Mouse (Mus musculus): ENCODE measurements at regions not wholly inside any gene's neighbourhood (a gene's known extent, or its start where the extent isn't known, plus 50 kb on each side); places are given as distances from the start of the nearest gene placed in this dataset.
"Not testable (repeated sequence)": the region's sequence is repeated elsewhere in the genome, so short reads cannot be mapped to it uniquely, and the experiment has no call there.

DNA sequence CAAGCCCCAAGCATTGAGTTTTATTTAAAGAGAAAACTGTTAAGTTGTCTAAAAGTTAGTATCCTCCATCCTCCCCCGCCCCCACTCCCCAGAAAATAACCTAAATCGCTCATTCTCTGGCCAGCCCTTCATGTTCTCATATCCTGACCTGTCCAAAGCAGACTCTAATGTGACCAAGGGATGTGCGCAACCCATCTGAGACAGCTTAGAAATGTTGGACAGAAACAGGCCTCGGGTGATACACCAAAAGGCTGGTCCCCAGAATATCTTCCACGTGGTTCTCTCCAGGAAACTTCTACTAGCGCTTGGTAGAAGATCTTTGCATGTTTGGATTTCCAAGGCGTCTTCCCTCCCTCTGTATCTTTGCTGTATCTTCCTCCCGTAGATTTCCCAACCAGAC is 482.8 kb downstream of the Tns1 start:
- no peak for DNase-seq

DNA sequence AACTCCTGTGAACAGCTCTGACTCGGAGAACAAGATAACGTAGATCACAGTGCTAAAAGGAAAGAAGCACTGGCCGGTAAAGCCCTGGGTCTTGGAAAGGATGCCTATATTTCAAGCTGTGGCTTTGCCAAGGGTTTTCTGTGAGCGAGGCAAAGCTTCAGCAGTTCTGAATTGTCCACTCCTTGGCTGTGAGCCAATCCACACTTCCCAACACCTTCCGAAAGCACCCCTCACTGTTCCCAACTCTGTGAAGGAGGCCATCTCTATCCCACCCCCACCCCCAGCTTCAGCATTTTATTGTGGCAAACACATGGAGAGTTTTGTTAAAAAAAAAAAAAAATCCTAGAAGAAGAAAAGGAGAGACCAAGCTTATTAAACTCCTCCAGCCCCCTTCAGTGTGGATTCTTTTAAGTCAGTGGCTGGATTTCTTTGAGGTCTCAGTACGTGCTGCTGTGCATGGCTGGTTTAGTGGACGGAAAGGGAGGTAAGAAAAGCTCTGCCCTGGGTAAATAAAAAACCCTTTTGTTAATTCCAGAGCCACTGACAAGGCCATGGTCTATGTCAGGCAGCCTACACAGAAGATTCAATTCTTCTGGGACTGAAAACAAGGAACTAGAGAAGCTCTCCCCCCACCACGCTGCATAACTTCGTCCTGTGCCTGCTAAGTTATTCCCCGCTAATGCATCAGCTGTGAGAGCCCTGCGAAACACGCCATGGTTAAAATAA is 483.4 kb downstream of the Tns1 start:
- DNase-seq = no peak

DNA sequence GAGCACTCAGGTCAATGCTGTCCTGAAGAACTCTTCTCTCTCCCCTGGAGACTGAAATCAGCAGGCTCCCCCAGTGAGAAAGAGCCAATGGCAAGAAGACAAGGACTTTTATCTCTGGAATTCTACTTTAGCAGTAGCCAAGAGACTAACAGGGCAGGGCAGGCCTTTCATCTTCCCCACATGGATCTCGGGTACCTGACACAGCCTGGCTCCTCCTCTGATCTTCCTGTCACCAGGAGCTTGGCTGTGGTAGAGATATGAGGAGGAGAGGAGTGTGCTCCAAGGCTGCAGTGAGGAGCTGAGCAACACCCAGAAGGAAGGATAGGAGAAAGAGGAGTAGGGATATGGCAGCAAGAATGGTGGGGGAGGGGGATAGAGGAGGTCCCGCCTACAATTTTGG is 488.5 kb downstream of the Tns1 start:
- DNase-seq = no peak

DNA sequence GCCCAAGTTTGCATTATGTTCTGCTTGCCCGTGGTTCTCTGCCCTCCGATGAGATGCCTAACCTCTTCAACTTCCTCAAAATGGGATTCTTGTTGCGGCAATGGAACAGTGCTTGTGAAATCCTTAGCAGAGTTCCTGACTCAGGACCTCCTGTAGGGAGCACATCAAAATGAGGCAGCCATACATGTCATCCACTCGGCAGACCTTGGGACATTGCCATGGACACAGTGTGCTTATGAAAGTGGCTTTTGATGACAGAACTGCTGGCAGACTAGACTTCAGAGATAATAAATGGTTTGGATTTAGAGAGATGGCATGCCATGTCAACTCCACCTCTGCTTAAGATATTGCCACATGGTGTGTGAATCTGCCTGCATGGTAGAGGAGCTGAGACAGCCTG is 489.4 kb downstream of the Tns1 start:
- no peak for DNase-seq

DNA sequence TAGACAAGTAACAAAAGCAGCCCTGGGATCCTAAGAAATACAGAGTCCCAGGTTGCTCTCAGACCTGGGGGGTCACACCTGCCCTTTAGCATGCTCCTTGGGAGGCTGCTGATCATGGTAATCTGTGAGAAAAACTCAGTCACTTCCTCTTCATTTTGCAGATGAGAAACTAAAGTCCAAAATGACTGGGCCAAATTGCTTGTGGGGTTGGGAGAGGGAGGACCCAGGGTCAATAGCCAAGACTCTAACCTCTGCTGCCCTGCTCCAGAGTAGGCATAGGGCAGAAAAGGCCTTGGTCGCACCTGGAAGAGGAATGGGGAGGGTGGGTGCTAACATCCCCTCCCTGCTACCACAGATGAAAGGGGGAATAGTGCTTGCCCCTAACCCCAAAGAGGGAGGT is 491.2 kb downstream of the Tns1 start:
- DNase-seq = no peak

DNA sequence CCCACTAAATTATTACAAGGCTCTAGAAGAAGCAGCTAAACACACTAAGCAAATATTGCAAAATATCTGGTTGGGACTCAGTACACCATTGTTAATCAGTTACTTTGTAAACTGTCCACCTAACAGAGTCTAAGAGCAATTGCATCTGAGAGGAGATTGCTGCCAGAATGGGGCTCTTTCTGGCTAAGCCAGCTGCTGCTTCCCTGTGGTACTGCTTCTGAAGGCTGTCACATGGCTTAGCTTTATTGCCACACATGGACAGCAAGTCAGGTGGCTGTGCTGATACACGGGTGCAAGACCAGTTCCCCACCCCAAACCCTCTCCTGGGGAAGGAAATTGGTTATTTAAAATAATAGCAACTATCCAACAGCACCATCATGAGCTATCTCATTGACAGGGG is 493.9 kb downstream of the Tns1 start:
- DNase-seq = no peak

DNA sequence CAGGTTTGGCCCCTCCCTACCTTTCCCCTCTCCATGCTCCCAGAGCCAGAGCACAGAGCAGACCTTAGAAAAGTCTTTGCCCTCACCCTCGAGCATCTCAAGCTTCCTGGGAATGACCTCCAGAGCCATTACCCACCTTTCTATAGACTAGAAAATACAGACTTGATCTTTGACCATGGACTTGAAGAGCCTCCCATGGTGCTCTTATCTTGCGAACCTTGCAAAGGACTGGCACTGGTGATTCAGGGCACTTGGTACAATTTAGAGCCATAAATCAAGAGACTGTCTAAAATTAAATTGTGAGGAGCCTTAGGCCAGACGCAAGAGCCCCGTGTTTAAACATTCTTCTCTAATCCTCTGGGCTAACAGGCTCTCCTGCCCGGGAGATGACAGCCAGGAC is 498.9 kb downstream of the Tns1 start:
- no peak for DNase-seq

DNA sequence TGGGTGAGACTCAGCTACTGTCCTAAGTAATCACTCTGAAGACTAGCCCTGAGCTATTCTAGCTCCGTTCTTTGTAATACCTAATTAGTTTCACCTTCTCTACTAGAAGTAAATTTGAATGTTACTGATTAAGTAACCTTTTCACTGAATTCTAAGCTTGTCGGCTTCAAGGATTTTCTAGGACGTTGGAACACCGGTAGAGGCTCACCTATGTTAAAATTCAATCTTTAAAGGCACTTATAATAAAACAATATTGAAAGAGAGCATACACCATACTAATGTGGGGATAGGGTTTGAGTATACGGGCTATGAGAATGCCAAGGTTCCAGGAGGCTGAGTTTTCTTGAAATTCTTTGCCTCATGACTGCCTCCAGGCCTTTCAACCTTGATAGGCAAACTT is 503.1 kb downstream of the Tns1 start:
- not testable (repeated sequence) for DNase-seq

DNA sequence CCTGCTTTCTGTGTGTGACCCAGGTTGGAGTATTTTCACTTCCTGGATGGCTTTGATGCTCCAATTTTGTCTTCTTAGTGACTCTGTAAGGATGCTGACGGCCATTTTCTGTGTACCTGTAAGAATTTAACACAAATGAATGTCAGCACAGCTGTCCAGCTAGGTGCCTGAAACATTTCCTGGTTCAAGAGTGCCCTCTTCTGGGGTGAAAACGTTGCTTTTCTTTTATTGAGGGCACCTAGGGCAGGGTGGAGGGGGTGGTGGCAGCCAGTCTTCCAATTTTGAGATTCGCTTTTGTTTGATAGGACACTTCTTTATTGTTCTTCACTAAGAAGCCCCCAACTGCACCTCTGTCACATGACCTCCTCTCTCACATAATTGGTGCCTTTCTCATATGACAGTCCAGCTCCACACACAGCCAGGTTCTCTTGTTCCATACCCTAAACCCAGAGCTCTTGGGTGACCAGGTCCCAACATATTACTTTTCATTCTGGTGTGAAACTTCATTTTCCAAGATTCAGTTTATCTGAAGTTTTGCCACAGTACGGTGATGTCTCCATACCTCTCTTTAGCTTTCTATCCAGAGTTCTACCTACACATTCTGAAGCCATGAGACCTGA is 505.6 kb downstream of the Tns1 start:
- DNase-seq = no peak

DNA sequence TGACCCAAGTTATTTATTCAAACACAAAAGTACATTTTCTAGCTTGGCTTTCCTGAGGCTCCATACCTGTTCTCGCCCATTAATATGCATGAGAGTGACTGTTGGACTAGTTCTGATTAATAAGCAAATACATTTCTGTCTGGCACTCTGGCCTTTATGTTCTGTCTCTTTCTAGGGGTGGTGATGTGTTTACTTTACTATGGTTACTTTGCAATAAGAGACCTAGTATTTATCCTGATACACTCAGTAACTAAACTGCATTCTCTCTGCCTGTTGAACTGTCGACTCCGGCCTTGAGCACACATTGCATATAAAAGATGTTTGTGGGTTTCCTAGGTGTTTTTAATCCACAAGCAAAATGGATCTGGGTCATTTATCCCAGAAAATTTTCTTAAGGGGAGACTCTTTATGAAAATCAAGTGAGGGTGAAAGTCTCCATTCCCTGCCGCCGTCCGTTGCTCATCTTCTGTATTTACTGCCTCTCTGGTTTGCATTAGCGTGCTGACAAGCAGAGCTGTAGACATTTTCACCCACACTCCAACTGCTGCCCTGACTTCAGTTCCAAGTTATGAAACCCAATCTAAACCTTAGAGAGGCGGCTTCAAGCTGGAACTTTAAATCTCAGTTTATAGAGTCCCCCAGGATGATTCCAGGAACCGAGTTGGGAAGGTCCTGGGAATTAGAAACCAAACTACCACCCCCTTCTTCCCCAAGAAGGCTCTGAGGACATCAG is 530.4 kb downstream of the Tns1 start:
- no peak for DNase-seq

DNA sequence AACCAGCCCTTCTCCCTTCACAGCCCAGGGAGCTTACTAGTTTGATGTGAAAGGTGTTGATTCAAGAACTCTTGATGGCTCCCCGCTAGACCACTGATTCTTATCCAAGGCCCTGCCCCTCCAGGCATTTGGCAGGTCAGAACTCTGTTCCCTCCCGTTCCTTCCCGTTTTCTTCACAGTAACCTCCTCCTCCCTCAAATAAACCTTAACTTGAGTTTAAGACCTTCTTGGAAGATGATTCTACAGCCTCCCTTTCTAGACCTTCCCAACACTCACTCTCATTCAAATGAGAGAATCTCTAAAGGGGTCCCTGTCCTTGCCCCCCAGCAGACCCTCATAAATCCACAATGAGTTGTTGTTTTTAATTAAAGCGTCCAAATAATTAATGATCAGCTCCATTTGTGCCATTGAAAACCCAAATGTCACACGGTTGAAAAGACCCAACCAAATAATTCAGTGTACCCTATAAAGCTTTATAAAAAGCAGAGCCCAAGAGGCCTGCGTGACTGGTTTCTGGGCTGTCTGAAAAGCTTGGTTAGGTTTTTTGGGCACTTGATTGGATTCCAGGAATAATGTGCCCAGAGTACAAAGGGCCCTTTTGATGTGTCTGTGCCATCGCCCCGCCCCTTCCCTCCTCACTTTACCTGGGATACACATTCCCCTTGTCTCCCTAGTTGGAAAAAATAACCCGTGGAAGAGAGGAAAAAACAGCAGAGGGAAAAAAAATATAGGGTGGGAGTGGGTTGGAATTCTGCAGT is 532.7 kb downstream of the Tns1 start:
- no peak for DNase-seq

DNA sequence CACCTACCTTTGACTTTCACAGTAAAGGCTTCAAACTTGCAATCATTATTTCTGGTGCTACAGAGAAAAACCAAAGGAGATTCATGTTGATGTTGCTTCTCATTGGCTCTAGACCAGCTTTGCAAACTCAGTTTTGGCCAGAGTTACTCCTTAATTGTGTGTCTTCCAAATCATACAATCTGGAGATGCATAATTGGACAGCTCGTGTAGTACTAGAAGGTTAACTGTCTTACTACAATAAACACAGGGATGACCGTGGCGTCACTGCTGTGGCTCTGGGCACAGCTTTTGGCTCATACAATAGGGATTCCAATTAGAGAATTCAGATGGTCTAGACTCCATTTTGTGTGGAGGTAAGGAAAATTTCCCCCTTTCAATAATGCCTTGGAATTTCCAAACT is 544.6 kb downstream of the Tns1 start:
- no peak for DNase-seq

DNA sequence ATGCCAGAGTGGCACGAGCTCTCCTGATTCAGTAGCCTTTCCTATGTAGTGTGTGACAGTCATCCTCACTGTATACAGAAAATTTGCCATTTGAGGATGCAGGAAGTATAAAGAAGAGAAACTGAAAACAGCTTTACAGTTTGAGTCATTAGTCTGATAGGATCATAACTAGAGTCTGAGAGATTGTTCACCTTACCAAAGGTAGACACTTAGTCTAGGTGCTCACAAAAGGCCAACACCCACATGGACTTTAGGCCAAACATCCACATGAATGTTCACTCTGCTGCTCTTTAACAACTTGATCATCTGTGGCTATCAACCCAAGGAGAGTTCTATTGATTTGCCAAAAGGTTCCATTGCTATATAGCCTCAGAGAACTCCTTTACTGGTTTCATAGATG is 547.2 kb downstream of the Tns1 start:
- DNase-seq = no peak

DNA sequence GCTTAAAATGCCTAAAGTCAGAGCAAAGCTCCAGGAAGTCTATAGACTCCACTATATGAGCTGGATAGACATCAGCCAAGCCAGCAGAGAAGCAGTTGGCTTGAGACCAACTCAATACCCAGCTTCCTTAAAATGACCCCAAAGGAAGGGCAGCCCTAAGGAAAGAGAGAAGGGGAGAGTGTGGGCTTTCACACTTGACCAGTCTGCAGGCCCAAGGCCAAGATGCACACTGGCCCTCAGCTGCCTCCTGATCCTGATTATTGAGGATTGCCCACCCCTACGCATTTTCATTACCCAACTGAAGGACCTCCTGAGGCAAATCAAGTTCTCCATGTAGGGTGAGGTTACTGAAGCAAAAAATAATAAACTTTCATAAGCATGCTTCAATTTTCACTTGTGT is 548.6 kb downstream of the Tns1 start:
- DNase-seq = no peak

DNA sequence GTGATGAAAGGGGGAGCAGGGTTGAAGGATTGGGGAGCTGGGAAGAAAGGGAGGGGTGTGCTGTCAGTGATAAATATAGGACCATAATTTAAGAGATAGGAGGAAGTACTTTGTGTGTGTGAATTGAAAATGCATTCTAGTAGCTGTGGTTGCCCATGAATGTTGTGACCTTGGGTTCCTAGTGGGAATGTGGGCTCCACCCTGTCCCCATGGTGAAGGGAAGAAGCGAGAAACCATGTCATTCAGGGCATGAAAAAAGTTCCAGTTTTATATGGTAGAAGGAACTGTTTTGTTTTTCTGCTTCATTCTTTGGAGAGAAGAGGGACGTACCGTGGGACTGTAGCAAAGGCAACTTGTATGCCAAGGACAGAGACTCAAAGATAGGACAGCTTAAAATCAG is 553.3 kb downstream of the Tns1 start:
- no peak for DNase-seq

DNA sequence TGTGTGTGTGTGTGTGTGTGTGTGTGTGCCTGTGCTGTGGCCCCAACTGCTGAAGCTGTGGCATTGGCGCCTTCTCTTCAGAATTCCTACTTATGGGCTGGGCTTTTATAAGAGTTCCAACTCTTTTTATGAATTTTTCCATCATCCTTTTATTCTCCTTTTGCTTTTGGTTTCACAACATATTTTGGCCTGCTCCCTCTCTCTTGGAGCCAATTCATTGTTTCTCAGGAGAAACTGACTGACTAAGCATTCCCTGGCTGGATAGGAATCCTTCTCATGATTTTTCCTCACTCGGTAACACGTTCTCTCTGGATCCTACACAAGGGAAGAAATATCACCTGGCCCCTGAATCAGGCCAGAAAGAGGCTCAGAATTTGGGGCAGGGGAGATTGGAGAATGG is 551.1 kb upstream of the Tnp1 start:
- DNase-seq = no peak

DNA sequence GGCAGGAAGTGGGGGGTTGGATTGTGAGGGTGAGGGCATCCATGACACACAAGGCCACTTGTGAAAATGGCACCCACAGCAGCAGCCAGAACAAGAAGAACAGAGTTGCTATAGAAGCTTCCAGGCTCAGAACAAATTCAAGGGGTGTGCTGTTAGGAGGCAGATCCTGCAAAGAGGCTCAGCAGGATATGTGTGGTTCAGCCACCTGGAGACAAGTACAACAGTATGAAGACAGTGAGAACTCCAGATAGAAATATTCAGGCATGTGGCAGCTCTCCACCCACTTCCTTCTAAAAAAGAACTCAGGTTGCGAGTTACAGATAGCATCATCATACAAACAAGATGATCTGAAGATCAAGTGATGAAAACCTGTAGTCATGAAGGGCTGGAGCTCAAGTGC is 544.9 kb upstream of the Tnp1 start:
- no peak for DNase-seq

DNA sequence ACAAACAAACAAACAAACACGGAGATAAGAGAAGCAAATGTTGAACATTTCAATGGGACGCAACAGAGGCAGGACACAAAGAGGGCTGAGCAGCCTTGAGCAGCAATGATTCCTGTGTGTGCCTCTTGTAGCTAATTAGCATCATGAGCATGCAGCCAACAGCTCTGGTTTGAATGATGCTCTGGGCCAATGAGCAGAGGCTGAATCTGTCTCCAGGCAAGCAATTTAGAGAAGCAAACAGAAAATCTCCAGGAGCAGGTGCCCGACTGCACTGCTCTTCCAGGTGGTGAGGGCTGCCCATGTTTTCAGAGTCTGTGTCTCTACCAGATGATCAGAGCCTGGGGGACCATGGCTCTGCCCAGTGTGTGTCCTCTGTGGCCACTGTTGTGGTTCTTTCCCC is 532.2 kb upstream of the Tnp1 start:
- DNase-seq = no peak

DNA sequence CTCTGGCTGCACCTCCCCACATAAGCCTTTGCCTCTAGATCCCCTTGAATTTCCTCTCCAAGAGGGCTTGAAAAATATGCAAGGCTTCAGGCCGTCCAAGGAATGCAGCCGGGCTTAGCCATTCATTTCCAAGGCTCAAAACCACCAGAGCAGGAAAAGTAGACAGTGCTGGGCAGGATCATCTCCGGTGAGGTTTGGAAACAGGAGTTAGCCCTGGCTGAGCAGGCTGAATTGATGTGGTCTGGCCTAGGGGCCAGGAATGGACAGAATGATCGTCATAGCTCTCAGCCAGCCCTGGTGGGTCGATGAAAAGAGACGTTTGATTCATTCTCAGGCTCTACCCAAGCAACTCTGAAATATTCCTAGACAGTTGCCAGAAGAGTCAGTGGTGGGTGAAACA is 529.7 kb upstream of the Tnp1 start:
- DNase-seq = no peak

DNA sequence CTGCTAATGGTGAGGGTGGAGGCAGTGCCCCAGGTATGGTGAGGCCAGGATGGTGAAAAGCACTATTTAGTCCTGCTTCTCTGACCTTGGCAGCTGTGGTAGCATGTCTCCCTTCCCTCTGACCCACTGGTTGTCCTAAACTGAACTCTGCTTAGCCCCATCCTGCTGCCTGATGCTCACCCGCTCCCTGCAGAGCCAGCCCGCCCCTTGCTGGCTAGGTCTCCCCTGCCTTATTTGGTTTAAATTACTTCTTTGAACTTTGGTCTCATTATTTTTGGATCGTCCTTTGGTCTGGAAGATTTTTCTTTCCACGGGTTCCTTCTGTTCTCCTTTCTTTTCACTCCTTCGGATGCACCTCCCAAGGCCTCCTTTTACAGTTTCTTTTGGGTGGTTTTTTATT is 525.7 kb upstream of the Tnp1 start:
- no peak for DNase-seq

DNA sequence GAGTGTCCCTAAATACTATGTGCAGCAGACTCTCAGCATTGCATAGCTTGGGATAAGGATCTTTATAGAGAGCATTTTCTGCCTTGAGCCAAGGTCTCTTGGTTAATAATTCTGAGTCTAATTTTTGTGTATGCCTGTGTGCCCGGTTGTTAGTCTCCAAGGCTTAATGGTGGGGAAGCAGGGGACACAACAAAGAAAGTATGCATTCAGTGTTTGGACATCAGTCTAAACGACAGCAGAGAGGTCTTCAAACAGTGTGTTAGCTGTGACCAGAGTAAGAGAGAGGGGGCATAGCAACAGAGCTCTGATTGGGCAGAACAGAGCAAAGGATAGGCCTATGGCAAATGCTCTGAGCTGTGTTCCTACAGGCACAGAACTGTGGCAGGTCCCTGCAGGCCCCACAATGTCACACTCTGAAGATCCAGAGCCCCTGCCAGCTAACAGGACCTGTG is 522.7 kb upstream of the Tnp1 start:
- DNase-seq = no peak

DNA sequence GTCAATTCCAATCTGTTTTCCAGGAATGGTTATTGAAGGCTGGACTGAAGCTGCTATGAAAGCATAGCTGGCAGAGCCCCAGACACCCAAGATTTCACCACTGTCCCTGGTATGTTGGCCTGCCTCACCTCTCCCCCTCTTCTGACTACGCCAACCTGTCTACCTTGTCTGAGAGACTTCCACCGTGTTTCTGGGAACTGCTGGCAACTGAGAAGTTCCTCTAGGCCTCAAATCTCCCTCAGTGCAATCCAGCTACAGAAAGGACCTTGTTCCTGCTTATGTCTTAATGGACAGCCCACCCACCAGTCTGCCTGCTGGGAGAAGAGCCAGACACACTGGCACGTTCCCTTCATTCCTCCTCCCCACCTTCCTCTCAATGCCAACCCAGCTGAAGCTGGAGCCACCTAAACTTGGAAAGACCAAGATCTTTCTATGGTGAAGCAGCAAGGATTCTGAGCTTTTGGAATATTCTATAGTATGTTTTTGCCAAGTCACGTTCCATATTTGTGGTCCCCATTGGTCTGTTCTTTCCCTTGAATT is 520.1 kb upstream of the Tnp1 start:
- DNase-seq = no peak

DNA sequence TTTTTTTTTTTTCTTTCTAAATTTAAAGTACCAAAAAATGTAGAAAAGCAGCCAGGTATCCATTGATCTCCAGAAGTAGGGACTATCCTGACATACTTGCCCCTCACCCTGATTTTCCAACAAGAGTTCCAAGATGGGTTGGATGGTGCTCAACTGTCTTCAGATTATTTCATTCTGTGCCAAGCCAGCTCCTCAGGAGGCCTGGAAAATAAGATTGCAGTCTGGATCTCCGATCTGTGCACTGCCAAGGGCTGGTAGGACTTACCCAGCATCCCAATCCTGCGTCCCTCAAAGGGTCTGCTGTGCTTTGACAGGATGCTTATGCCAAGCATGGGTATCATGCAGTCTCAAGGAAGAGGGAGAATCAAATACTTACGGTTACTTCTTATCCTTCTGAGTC is 517.8 kb upstream of the Tnp1 start:
- no peak for DNase-seq

All from thymus, postnatal 25 days (tissue).